Mouse (Mus musculus) adrenal gland, postnatal 10 days (tissue): ENCODE measurements around the gene Mrpl52. TPM values are rescaled to one million over a fixed set of nuclear protein-coding genes. Genes with fewer than 3 reads are reported as not detected.

ENCODE experiments used
- DNase-seq: peaks from one replicate; pipeline ENCODE4 v3.0.0; 2021; ENCODE audit warnings: mixed read lengths
- total RNA-seq, 2 experiments: library from RNA; stranded (reverse); gene quantifications; 2 replicates each; pipeline ENCODE4 v1.2.3; 2021

Gene Mrpl52
- total RNA-seq, 2 experiments from 2014 or later = 204 to 212 TPM

- DNase-seq = peak; percentile 25
These were observed 16.5 kb upstream of the Mrpl52 start for GRCm38 (mm10) chr14:54409980-54410810.

GRCm38 (mm10) chr14:54412000-54412576, 14.6 kb upstream of the Mrpl52 start:
- DNase-seq = no peak

GRCm38 (mm10) chr14:54412629-54413170, 14.0 kb upstream of the Mrpl52 start:
- DNase-seq = peak; percentile 78

GRCm38 (mm10) chr14:54413877-54414700, 12.6 kb upstream of the Mrpl52 start:
- DNase-seq = peak; percentile 58

- no peak for DNase-seq
These were observed 11.3 kb upstream of the Mrpl52 start for GRCm38 (mm10) chr14:54415241-54416020.

- DNase-seq = no peak
These were observed 10.4 kb upstream of the Mrpl52 start for GRCm38 (mm10) chr14:54416229-54416775.

- no peak for DNase-seq
These were observed 9.9 kb upstream of the Mrpl52 start for GRCm38 (mm10) chr14:54416830-54417229.

GRCm38 (mm10) chr14:54417623-54418081, 9.1 kb upstream of the Mrpl52 start, which contains the start of gene Slc7a7:
TSS of gene Slc7a7 (minus strand) at chr14:54417780.
- peak; percentile 45 for DNase-seq

GRCm38 (mm10) chr14:54421014-54421413, 5.7 kb upstream of the Mrpl52 start:
- DNase-seq = no peak

GRCm38 (mm10) chr14:54423406-54423805, 3.3 kb upstream of the Mrpl52 start:
- no peak for DNase-seq

- DNase-seq = no peak
These were observed 2.1 kb upstream of the Mrpl52 start for GRCm38 (mm10) chr14:54424634-54425033.

- no peak for DNase-seq
These were observed 1.2 kb upstream of the Mrpl52 start for GRCm38 (mm10) chr14:54425540-54425939.

GRCm38 (mm10) chr14:54426003-54426688, 563 bp upstream of the Mrpl52 start:
- no peak for DNase-seq

GRCm38 (mm10) chr14:54427696-54428095, 987 bp downstream of the Mrpl52 start:
- DNase-seq = no peak

- DNase-seq = no peak
These were observed 1.7 kb downstream of the Mrpl52 start for GRCm38 (mm10) chr14:54428421-54428820.

GRCm38 (mm10) chr14:54429332-54430093, 2.8 kb downstream of the Mrpl52 start:
- peak; percentile 38 for DNase-seq

GRCm38 (mm10) chr14:54430406-54431145, 3.9 kb downstream of the Mrpl52 start:
- DNase-seq = peak; percentile 49

- DNase-seq = peak; percentile 86
These were observed 4.8 kb downstream of the Mrpl52 start, which contains the start of gene Mmp14 for GRCm38 (mm10) chr14:54431334-54432077. TSS of gene Mmp14 (plus strand) at chr14:54431612.
